Mouse (Mus musculus) layer of hippocampus, adult 9-11 months (tissue): ENCODE results near the gene Rec8.
A peak's percentile ranks its signal among the peaks of the same experiment; 100 is the strongest.

ENCODE experiments used
- DNase-seq: peaks from one replicate; pipeline ENCODE4 v3.0.0; 2022

Rec8 gene

GRCm38 (mm10) chr14:55596036-55596690, 21.7 kb upstream of the Rec8 start:
- DNase-seq = peak; percentile 53

GRCm38 (mm10) chr14:55598521-55599390, 19.1 kb upstream of the Rec8 start:
- no peak for DNase-seq

GRCm38 (mm10) chr14:55603271-55603632, 14.6 kb upstream of the Rec8 start, which contains the start of gene Irf9:
Gene Irf9, plus strand, starts transcription at chr14:55603571.
- no peak for DNase-seq

GRCm38 (mm10) chr14:55603633-55604576, 13.9 kb upstream of the Rec8 start:
- peak; percentile 91 for DNase-seq

- no peak for DNase-seq
Measured at GRCm38 (mm10) chr14:55604823-55605222, 13.0 kb upstream of the Rec8 start.

GRCm38 (mm10) chr14:55605743-55606459, 11.9 kb upstream of the Rec8 start:
- DNase-seq = no peak

- DNase-seq = no peak
Measured at GRCm38 (mm10) chr14:55608339-55608738, 9.5 kb upstream of the Rec8 start.

GRCm38 (mm10) chr14:55613346-55613745, 4.5 kb upstream of the Rec8 start:
- DNase-seq = no peak

GRCm38 (mm10) chr14:55614565-55615178, 3.2 kb upstream of the Rec8 start:
- no peak for DNase-seq

- no peak for DNase-seq
Measured at GRCm38 (mm10) chr14:55615876-55616275, 2.0 kb upstream of the Rec8 start.

- DNase-seq = no peak
Measured at GRCm38 (mm10) chr14:55616844-55617243, 993 bp upstream of the Rec8 start.

GRCm38 (mm10) chr14:55618486-55619195, 804 bp downstream of the Rec8 start:
- no peak for DNase-seq

- no peak for DNase-seq
Measured at GRCm38 (mm10) chr14:55628077-55628827, 10.4 kb downstream of the Rec8 start.

- no peak for DNase-seq
Measured at GRCm38 (mm10) chr14:55629312-55629711, 11.5 kb downstream of the Rec8 start.

- no peak for DNase-seq
Measured at GRCm38 (mm10) chr14:55634874-55635522, 17.2 kb downstream of the Rec8 start.

- DNase-seq = peak; percentile 92
Measured at GRCm38 (mm10) chr14:55635523-55636007, 17.7 kb downstream of the Rec8 start, which contains the start of gene Ipo4. Gene Ipo4, minus strand, starts transcription at chr14:55635957.

GRCm38 (mm10) chr14:55637795-55638194, 20.0 kb downstream of the Rec8 start, which contains the start of gene Gm49378:
Gene Gm49378, minus strand, starts transcription at chr14:55637895.
- no peak for DNase-seq

GRCm38 (mm10) chr14:55640816-55641215, 23.0 kb downstream of the Rec8 start:
- no peak for DNase-seq

- no peak for DNase-seq
Measured at GRCm38 (mm10) chr14:55641291-55641690, 23.5 kb downstream of the Rec8 start.

- no peak for DNase-seq
Measured at GRCm38 (mm10) chr14:55642679-55643059, 24.8 kb downstream of the Rec8 start.
